Mouse (Mus musculus): ENCODE results near the gene Kdm2a. TPM values are rescaled to one million over a fixed set of nuclear protein-coding genes. Genes with fewer than 3 reads are reported as not detected.

Gene Kdm2a
- polyA plus RNA-seq, 1 experiment: 98.9 TPM

- Histone ChIP-seq H3K4me1 (ENCODE audit: control insufficient read depth, insufficient read depth, insufficient read length) (no peaks in the 10 kb centered on the region), H3K36me3 (ENCODE audit: control insufficient read depth, insufficient read depth, low read length) (peaks cover 78% of the 10 kb centered on the region), H3K27ac (ENCODE audit: insufficient read depth, low read length) (no peak overlapping the region), H3K4me3 (ENCODE audit: extremely low read depth, insufficient read depth, insufficient read length) (no peak overlapping the region), H3K27me3 (ENCODE audit: control insufficient read depth, insufficient read depth, low read length) (no peaks in the 10 kb centered on the region)
- WGBS: 94% methylated on average over 1 of the region's 1 CpGs
- no peak for DNase-seq (ENCODE audit: low read depth in 1 of 2, low spot score in 2 of 2)
- TF ChIP-seq POLR2A (IDR thresholded peaks at IDR 0.05; ENCODE audit: low read depth, low read length) (no peak), CTCF (IDR thresholded peaks at IDR 0.05; ENCODE audit: extremely low read depth, insufficient read depth, insufficient read length, insufficient replicate concordance) (no peak)
Measured at GRCm38 (mm10) chr19:4321622-4322021, 76.5 kb downstream of the Kdm2a start.

GRCm38 (mm10) chr19:4319272-4319671, 78.8 kb downstream of the Kdm2a start:
- H3K36me3 ChIP-seq (ENCODE audit: control insufficient read depth, insufficient read depth, low read length): peaks cover 60% of the 10 kb centered on the region
- H3K4me1 ChIP-seq (ENCODE audit: control insufficient read depth, insufficient read depth, insufficient read length): no peaks in the 10 kb centered on the region
- no peaks in the 10 kb centered on the region for H3K27me3 ChIP-seq (ENCODE audit: control insufficient read depth, insufficient read depth, low read length)
- no peak overlapping the region for H3K4me3 ChIP-seq (ENCODE audit: extremely low read depth, insufficient read depth, insufficient read length)
- 88% methylated on average over 4 of the region's 4 CpGs for WGBS
- no peak for TF ChIP-seq CTCF (IDR thresholded peaks at IDR 0.05; ENCODE audit: extremely low read depth, insufficient read depth, insufficient read length, insufficient replicate concordance)
- TF ChIP-seq POLR2A (IDR thresholded peaks at IDR 0.05; ENCODE audit: low read depth, low read length): no peak
- DNase-seq (ENCODE audit: low read depth in 1 of 2, low spot score in 2 of 2): no peak
- no peak overlapping the region for H3K27ac ChIP-seq (ENCODE audit: insufficient read depth, low read length)

- no peak overlapping the region for H3K4me3 ChIP-seq (ENCODE audit: extremely low read depth, insufficient read depth, insufficient read length)
- H3K27ac ChIP-seq (ENCODE audit: insufficient read depth, low read length): no peak overlapping the region
- 95% methylated on average over 3 of the region's 3 CpGs for WGBS
- no peaks in the 10 kb centered on the region for H3K4me1 ChIP-seq (ENCODE audit: control insufficient read depth, insufficient read depth, insufficient read length)
- no peak for DNase-seq (ENCODE audit: low read depth in 1 of 2, low spot score in 2 of 2)
- peaks cover 48% of the 10 kb centered on the region for H3K36me3 ChIP-seq (ENCODE audit: control insufficient read depth, insufficient read depth, low read length)
- no peaks in the 10 kb centered on the region for H3K27me3 ChIP-seq (ENCODE audit: control insufficient read depth, insufficient read depth, low read length)
- no peak for TF ChIP-seq POLR2A (IDR thresholded peaks at IDR 0.05; ENCODE audit: low read depth, low read length)
- TF ChIP-seq CTCF (IDR thresholded peaks at IDR 0.05; ENCODE audit: extremely low read depth, insufficient read depth, insufficient read length, insufficient replicate concordance): no peak
Measured at GRCm38 (mm10) chr19:4317181-4317580, 80.9 kb downstream of the Kdm2a start.

- Histone ChIP-seq H3K27ac (ENCODE audit: insufficient read depth, low read length) (no peak overlapping the region), H3K4me3 (ENCODE audit: extremely low read depth, insufficient read depth, insufficient read length) (no peak overlapping the region), H3K27me3 (ENCODE audit: control insufficient read depth, insufficient read depth, low read length) (no peaks in the 10 kb centered on the region), H3K36me3 (ENCODE audit: control insufficient read depth, insufficient read depth, low read length) (peaks cover 33% of the 10 kb centered on the region), H3K4me1 (ENCODE audit: control insufficient read depth, insufficient read depth, insufficient read length) (no peaks in the 10 kb centered on the region)
- WGBS: 86% methylated on average over 6 of the region's 6 CpGs
- TF ChIP-seq CTCF (IDR thresholded peaks at IDR 0.05; ENCODE audit: extremely low read depth, insufficient read depth, insufficient read length, insufficient replicate concordance) (no peak), POLR2A (IDR thresholded peaks at IDR 0.05; ENCODE audit: low read depth, low read length) (no peak)
- DNase-seq (ENCODE audit: low read depth in 1 of 2, low spot score in 2 of 2): no peak
Measured at GRCm38 (mm10) chr19:4315223-4315944, 82.7 kb downstream of the Kdm2a start.

- peaks cover 4% of the 10 kb centered on the region; the same call in 1 of the 2 replicates for H3K4me1 ChIP-seq (ENCODE audit: control insufficient read depth, insufficient read depth, insufficient read length)
- H3K36me3 ChIP-seq (ENCODE audit: control insufficient read depth, insufficient read depth, low read length): no peaks in the 10 kb centered on the region
- peak; percentile 63 to 71 for DNase-seq (ENCODE audit: low read depth in 1 of 2, low spot score in 2 of 2)
- no peak for TF ChIP-seq POLR2A (IDR thresholded peaks at IDR 0.05; ENCODE audit: low read depth, low read length)
- TF ChIP-seq CTCF (IDR thresholded peaks at IDR 0.05; ENCODE audit: extremely low read depth, insufficient read depth, insufficient read length, insufficient replicate concordance): peak; percentile 88; the same call in 1 of the 2 replicates
- H3K4me3 ChIP-seq (ENCODE audit: extremely low read depth, insufficient read depth, insufficient read length): no peak overlapping the region
- H3K27ac ChIP-seq (ENCODE audit: insufficient read depth, low read length): no peak overlapping the region
- H3K27me3 ChIP-seq (ENCODE audit: control insufficient read depth, insufficient read depth, low read length): no peaks in the 10 kb centered on the region
Measured at GRCm38 (mm10) chr19:4309776-4310185, 88.3 kb downstream of the Kdm2a start.

- Histone ChIP-seq H3K4me3 (ENCODE audit: extremely low read depth, insufficient read depth, insufficient read length) (no peak overlapping the region), H3K27ac (ENCODE audit: insufficient read depth, low read length) (no peak overlapping the region), H3K27me3 (ENCODE audit: control insufficient read depth, insufficient read depth, low read length) (no peaks in the 10 kb centered on the region), H3K36me3 (ENCODE audit: control insufficient read depth, insufficient read depth, low read length) (no peaks in the 10 kb centered on the region), H3K4me1 (ENCODE audit: control insufficient read depth, insufficient read depth, insufficient read length) (peaks cover 4% of the 10 kb centered on the region; the same call in 1 of the 2 replicates)
- TF ChIP-seq CTCF (IDR thresholded peaks at IDR 0.05; ENCODE audit: extremely low read depth, insufficient read depth, insufficient read length, insufficient replicate concordance): no peak
- TF ChIP-seq POLR2A (IDR thresholded peaks at IDR 0.05; ENCODE audit: low read depth, low read length): no peak
- 95% methylated on average over 4 of the region's 4 CpGs for WGBS
- DNase-seq (ENCODE audit: low read depth in 1 of 2, low spot score in 2 of 2): no peak
Measured at GRCm38 (mm10) chr19:4309302-4309701, 88.8 kb downstream of the Kdm2a start.

- Histone ChIP-seq H3K27ac (ENCODE audit: insufficient read depth, low read length) (peak within 1 kb of the TSS; percentile 99), H3K36me3 (ENCODE audit: control insufficient read depth, insufficient read depth, low read length) (0 out of 2 replicates have a peak, but pooled peaks cover 1% of the 10 kb centered on the region), H3K27me3 (ENCODE audit: control insufficient read depth, insufficient read depth, low read length) (no peaks in the 10 kb centered on the region), H3K4me1 (ENCODE audit: control insufficient read depth, insufficient read depth, insufficient read length) (peaks cover 22% of the 10 kb centered on the region; the same call in 1 of the 2 replicates), H3K4me3 (ENCODE audit: extremely low read depth, insufficient read depth, insufficient read length) (peak within 1 kb of the TSS; percentile 80)
- TF ChIP-seq CTCF (IDR thresholded peaks at IDR 0.05; ENCODE audit: extremely low read depth, insufficient read depth, insufficient read length, insufficient replicate concordance) (peak; percentile 80), POLR2A (IDR thresholded peaks at IDR 0.05; ENCODE audit: low read depth, low read length) (no peak)
- DNase-seq (ENCODE audit: low read depth in 1 of 2, low spot score in 2 of 2): peak in 1 of 2 experiments; percentile 82
- WGBS: 10% methylated on average over 45 of the region's 46 CpGs
Measured at GRCm38 (mm10) chr19:4306190-4306577, 91.9 kb downstream of the Kdm2a start, which contains the start of gene Grk2. Grk2 (minus strand) TSS chr19:4306222.

Measured in spleen, adult 2 months (tissue).